Mouse (Mus musculus): ENCODE data around the gene Tbk1. TPM values are rescaled to one million over a fixed set of nuclear protein-coding genes. Genes with fewer than 3 reads are reported as not detected.

Tbk1 gene
- polyA plus RNA-seq, 1 experiment from 2014 or later, result 24.8 TPM

GRCm38 (mm10) chr10:121507755-121508544 lies 78.6 kb downstream of the Tbk1 start:
- Histone ChIP-seq H3K9ac (no peak overlapping the region), H3K9me3 (replicated peaks) (no peaks in the 10 kb centered on the region), H3K27ac (no peak overlapping the region), H3K4me2 (0 out of 2 replicates have a peak overlapping the region, but pooled peaks have one; percentile 9), H3K4me1 (peaks cover 64% of the 10 kb centered on the region), H3K27me3 (replicated peaks) (no peaks in the 10 kb centered on the region), H3K4me3 (no peak overlapping the region), H3K36me3 (no peaks in the 10 kb centered on the region)
- ATAC-seq, result no peak
- 81% methylated on average over 16 of the region's 16 CpGs for WGBS (ENCODE audit: insufficient replicate concordance)

- Histone ChIP-seq H3K9ac (peak overlapping the region; percentile 32; the same call in 1 of the 2 replicates), H3K27me3 (replicated peaks) (no peaks in the 10 kb centered on the region), H3K27ac (peak overlapping the region; percentile 72), H3K4me2 (peak overlapping the region; percentile 15; the same call in 1 of the 2 replicates), H3K4me1 (peaks cover 64% of the 10 kb centered on the region), H3K4me3 (no peak overlapping the region), H3K9me3 (replicated peaks) (no peaks in the 10 kb centered on the region), H3K36me3 (no peaks in the 10 kb centered on the region)
- ATAC-seq, result peak; percentile 56
- 46% methylated on average over 29 of the region's 29 CpGs for WGBS (ENCODE audit: insufficient replicate concordance)
These were observed 79.6 kb downstream of the Tbk1 start for GRCm38 (mm10) chr10:121506731-121507583.

GRCm38 (mm10) chr10:121505929-121506328 lies 80.7 kb downstream of the Tbk1 start:
- Histone ChIP-seq H3K4me3 (peak overlapping the region; percentile 49; the same call in 1 of the 2 replicates), H3K27me3 (replicated peaks) (no peaks in the 10 kb centered on the region), H3K9me3 (replicated peaks) (no peaks in the 10 kb centered on the region), H3K36me3 (no peaks in the 10 kb centered on the region), H3K4me1 (peaks cover 71% of the 10 kb centered on the region), H3K4me2 (peak overlapping the region; percentile 82), H3K27ac (peak overlapping the region; percentile 87), H3K9ac (peak overlapping the region; percentile 71; the same call in 1 of the 2 replicates)
- no peak for ATAC-seq
- 53% methylated on average over 7 of the region's 7 CpGs for WGBS (ENCODE audit: insufficient replicate concordance)

GRCm38 (mm10) chr10:121504973-121505911 lies 81.3 kb downstream of the Tbk1 start:
- 12% methylated on average over 35 of the region's 35 CpGs for WGBS (ENCODE audit: insufficient replicate concordance)
- no peaks in the 10 kb centered on the region for H3K36me3 ChIP-seq
- ATAC-seq, result peak; percentile 93

GRCm38 (mm10) chr10:121501160-121501559 lies 85.4 kb downstream of the Tbk1 start:
- Histone ChIP-seq H3K4me1 (peaks cover 61% of the 10 kb centered on the region), H3K9ac (no peak overlapping the region), H3K4me2 (no peak overlapping the region), H3K4me3 (no peak overlapping the region), H3K27ac (peak overlapping the region; percentile 57; the same call in 1 of the 2 replicates), H3K9me3 (replicated peaks) (no peaks in the 10 kb centered on the region), H3K27me3 (replicated peaks) (no peaks in the 10 kb centered on the region), H3K36me3 (no peaks in the 10 kb centered on the region)
- WGBS (ENCODE audit: insufficient replicate concordance), result 40% methylated on average over 5 of the region's 5 CpGs
- ATAC-seq, result no peak

More at GRCm38 (mm10) chr10:121504973-121505911, 81.3 kb downstream of the Tbk1 start:
- H3K27me3 ChIP-seq (replicated peaks), result no peaks in the 10 kb centered on the region
- no peaks in the 10 kb centered on the region for H3K9me3 ChIP-seq (replicated peaks)
- peak overlapping the region; percentile 71 for H3K9ac ChIP-seq
- H3K27ac ChIP-seq, result peak overlapping the region; percentile 87
- H3K4me3 ChIP-seq, result peak overlapping the region; percentile 49
- H3K4me2 ChIP-seq, result peak overlapping the region; percentile 82
- peaks cover 72% of the 10 kb centered on the region for H3K4me1 ChIP-seq

- H3K27ac ChIP-seq, result 0 out of 2 replicates have a peak overlapping the region, but pooled peaks have one; percentile 49
These were observed 86.6 kb downstream of the Tbk1 start for GRCm38 (mm10) chr10:121500034-121500433.

GRCm38 (mm10) chr10:121499063-121499462 lies 87.5 kb downstream of the Tbk1 start:
- no peaks in the 10 kb centered on the region for H3K9me3 ChIP-seq (replicated peaks)
- ATAC-seq, result no peak
- H3K9ac ChIP-seq, result no peak overlapping the region
- no peaks in the 10 kb centered on the region for H3K27me3 ChIP-seq (replicated peaks)
- no peak overlapping the region for H3K4me2 ChIP-seq
- no peak overlapping the region for H3K4me3 ChIP-seq
- peaks cover 45% of the 10 kb centered on the region for H3K4me1 ChIP-seq
- H3K36me3 ChIP-seq, result no peaks in the 10 kb centered on the region
- 40% methylated on average over 2 of the region's 2 CpGs for WGBS (ENCODE audit: insufficient replicate concordance)
- no peak overlapping the region for H3K27ac ChIP-seq

More at GRCm38 (mm10) chr10:121500034-121500433, 86.6 kb downstream of the Tbk1 start:
- Histone ChIP-seq H3K4me2 (no peak overlapping the region), H3K9ac (no peak overlapping the region), H3K4me1 (peaks cover 50% of the 10 kb centered on the region), H3K4me3 (no peak overlapping the region), H3K9me3 (replicated peaks) (no peaks in the 10 kb centered on the region), H3K27me3 (replicated peaks) (no peaks in the 10 kb centered on the region), H3K36me3 (no peaks in the 10 kb centered on the region)
- ATAC-seq, result 0 out of 2 replicates have a peak, but pooled peaks have one; percentile 16
- 68% methylated on average over 5 of the region's 5 CpGs for WGBS (ENCODE audit: insufficient replicate concordance)

- Histone ChIP-seq H3K4me2 (peak overlapping the region; percentile 21; the same call in 1 of the 2 replicates), H3K4me1 (peaks cover 51% of the 10 kb centered on the region), H3K9me3 (replicated peaks) (no peaks in the 10 kb centered on the region), H3K36me3 (no peaks in the 10 kb centered on the region), H3K27ac (peak overlapping the region; percentile 39; the same call in 1 of the 2 replicates), H3K4me3 (no peak overlapping the region), H3K27me3 (replicated peaks) (no peaks in the 10 kb centered on the region), H3K9ac (no peak overlapping the region)
- WGBS (ENCODE audit: insufficient replicate concordance), result 41% methylated on average over 8 of the region's 8 CpGs
- no peak for ATAC-seq
These were observed 88.1 kb downstream of the Tbk1 start for GRCm38 (mm10) chr10:121498481-121498904.

- Histone ChIP-seq H3K4me3 (no peak overlapping the region), H3K27ac (peak overlapping the region; percentile 39; the same call in 1 of the 2 replicates), H3K4me2 (0 out of 2 replicates have a peak overlapping the region, but pooled peaks have one; percentile 21), H3K4me1 (peaks cover 56% of the 10 kb centered on the region), H3K36me3 (no peaks in the 10 kb centered on the region), H3K9ac (no peak overlapping the region), H3K27me3 (replicated peaks) (no peaks in the 10 kb centered on the region), H3K9me3 (replicated peaks) (no peaks in the 10 kb centered on the region)
- no peak for ATAC-seq
- 30% methylated on average over 7 of the region's 7 CpGs for WGBS (ENCODE audit: insufficient replicate concordance)
These were observed 88.6 kb downstream of the Tbk1 start for GRCm38 (mm10) chr10:121497968-121498367.

- 48% methylated on average over 7 of the region's 7 CpGs for WGBS (ENCODE audit: insufficient replicate concordance)
- Histone ChIP-seq H3K36me3 (no peaks in the 10 kb centered on the region), H3K9ac (no peak overlapping the region), H3K27ac (no peak overlapping the region), H3K27me3 (replicated peaks) (no peaks in the 10 kb centered on the region), H3K4me2 (no peak overlapping the region), H3K9me3 (replicated peaks) (no peaks in the 10 kb centered on the region), H3K4me1 (peaks cover 67% of the 10 kb centered on the region), H3K4me3 (no peak overlapping the region)
- no peak for ATAC-seq
These were observed 90.0 kb downstream of the Tbk1 start for GRCm38 (mm10) chr10:121496616-121497015.
